Mouse (Mus musculus) embryonic fibroblast, embryonic 13.5 days (primary cell): ENCODE measurements around the gene Fam129a.

ENCODE experiments used
- CTCF ChIP-seq: IDR thresholded peaks from 2 replicates; pipeline ENCODE4 v1.5.1; 2011; ENCODE audit warnings: mild to moderate bottlenecking, control low read depth, low read length, moderate library complexity, borderline replicate concordance; ENCODE audit not compliant: insufficient read depth
- POLR2A ChIP-seq: IDR thresholded peaks from 2 replicates; pipeline ENCODE4 v1.6.1; 2011; ENCODE audit warnings: low read depth, mild to moderate bottlenecking, control low read depth, low read length, moderate library complexity

GRCm38 (mm10) chr1:151648099-151648498, 77.1 kb downstream of the Fam129a start:
- TF ChIP-seq POLR2A (no peak), CTCF (no peak)
